Mouse (Mus musculus) neutrophil, adult 59 days (primary cell): ENCODE results near the gene Cfd. TPM values are rescaled to one million over a fixed set of nuclear protein-coding genes. Genes with fewer than 3 reads are reported as not detected.

ENCODE experiments used
- total RNA-seq, 2 experiments: library from RNA; stranded (reverse); gene quantifications; 1 replicate in 1 of 2; 2 replicates in 1 of 2; pipeline ENCODE4 v1.2.4; 2023

Cfd gene
- not detected for total RNA-seq

DNA sequence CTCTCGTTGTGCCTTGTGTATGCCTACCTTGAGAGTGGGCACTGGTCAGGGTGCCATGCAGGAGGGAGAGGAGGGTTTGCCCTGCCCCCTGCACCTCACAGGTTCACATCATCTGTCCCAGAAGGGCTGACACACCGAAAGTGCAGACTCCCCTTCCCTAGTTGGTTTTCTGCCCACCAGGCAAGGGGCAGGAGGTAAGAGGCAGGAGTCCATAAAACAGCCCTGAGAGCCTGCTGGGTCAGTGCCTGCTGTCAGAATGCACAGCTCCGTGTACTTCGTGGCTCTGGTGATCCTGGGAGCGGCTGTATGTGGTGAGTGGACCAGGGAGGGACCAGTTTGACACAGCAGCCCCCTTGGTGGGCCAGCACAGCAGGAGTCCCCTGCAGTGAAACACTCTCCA lies at the start of gene Cfd:
Gene Cfd (plus strand): TSS at position 184 of the 400 bp plus-strand sequence.

DNA sequence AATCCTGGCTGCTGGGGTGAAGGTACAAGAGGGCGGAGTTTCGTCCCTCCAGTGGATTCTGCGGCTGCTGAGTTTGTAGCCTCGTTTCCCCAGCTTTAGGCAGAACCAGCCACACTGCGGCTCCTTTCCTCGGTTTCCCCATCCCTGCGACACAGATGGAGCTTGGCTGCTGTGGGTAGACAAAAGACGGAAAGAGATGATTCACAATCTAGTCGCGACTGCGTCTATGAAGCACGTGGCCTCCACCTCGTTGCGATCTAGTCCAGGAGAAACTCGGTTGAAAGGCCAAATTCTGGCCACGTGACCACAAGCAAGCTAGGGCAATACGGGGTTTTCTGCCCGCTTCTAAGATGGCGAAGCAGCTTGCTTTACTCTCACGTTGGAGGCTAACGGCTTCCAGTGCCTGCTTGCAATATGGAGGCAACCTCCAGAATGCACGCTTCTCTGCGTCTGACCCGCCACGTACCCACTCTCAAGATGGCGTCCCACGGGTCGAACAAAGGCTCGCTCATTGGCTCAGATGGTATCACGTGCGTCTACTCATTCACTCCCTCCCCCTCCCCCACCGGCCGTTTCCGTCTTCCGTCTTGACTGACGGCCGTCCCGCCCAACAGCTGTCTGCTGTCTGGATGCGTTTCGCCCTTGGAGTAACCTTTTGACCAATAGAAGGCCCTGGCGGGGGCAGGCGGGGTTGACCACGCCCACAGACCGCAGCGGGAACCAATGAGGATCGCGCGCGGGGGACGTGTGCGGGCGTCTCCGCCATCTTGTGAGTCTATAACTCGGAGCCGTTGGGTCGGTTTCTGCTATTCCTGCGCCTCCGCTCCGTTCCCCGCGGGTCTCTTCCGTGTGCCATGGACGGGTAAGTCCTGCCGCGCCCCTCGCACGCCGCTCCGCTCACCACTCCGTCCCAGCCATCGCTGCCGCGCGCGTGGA lies 36.5 kb upstream of the Cfd start, which contains the start of gene Ptbp1:
Gene Ptbp1 (plus strand): TSS at position 568 of the 936 bp plus-strand sequence.

DNA sequence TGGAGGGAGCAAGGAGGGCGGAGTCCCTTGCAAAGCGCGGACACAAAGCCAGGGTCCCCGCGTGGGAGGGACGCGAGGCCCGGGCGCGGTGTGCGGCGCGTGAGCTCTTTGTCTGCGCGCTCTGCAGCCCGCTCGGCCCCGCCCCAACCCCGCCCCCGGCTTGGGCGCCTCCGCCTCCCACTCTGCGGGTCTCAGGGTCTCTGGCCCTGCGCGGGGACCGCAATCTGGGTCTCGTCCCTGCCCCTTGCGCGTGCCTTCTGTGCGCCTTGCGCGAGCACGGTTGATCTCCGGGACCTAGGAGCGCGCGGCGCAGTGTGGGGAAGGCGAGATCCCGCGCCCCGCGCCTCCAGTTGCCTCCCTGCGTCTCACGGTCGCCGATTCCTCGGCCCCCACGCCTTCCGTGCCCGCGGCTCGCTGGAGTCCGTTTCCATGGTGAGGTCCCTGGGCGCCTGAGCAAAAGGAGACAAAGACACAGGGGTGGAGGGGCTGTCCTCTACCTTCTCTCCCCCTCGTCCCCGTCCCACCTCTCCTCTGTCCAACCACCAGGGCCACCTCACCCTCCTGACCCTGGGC lies 16.3 kb upstream of the Cfd start, which contains the start of the genes Prtn3 and Plppr3:
Gene Prtn3 (plus strand): TSS at position 187 of the 573 bp plus-strand sequence.
Gene Plppr3 (minus strand): TSS at position 345 of the 573 bp plus-strand sequence.

DNA sequence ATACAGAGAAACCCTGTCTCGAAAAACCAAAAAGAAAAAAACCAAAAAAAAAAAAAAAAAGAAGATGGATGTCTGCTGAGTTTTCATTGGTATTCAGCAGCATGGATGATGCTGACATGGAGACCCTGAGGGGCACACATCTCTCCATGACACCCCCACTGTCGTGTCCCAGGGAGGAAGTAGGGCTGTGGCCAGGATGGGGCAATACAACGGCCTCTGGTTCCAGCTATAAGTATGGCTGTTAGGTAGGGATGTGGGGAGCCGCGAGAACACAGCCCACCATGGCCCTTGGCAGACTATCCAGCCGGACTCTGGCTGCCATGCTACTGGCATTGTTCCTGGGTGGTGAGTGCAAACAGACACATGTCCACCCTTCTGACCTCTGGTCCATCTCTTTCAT lies 4.6 kb upstream of the Cfd start, which contains the start of gene Elane:
Gene Elane (plus strand): TSS at position 194 of the 400 bp plus-strand sequence.

DNA sequence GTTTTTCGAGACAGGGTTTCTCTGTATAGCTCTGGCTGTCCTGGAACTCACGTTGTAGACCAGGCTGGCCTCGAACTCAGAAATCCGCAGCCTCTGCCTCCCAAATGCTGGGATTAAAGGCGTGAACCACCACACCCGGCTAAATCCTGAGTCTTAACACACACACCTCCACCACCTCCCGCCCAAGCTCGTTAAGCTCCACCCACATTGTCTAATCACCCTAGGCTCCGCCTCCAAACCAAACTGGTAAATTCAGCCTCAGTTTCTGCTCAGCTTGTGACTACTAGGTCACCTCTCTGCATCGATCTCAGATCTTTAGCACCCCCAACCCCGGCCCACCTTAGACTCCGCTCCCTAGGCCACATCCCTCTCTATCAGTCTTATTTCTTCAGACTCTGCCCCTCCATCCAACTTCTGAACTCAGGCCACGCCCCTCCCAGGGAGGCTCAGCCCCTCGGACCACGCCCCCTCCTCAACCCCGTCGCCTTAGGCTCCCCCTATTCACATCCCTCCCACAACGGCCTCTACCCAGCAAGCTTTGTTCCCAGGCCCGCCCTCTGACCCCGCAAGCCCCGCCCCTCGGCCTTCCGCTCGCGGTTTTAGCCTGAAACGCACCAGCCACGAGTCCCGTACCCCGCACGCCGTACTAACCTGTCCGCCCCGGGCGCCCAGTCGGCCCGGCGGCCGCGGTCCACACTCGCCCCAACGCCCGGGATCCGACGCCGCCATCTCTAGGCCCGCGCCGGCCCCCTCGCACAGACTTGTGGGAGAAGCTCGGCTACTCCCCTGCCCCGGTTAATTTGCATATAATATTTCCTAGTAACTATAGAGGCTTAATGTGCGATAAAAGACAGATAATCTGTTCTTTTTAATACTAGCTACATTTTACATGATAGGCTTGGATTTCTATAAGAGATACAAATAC lies 17.8 kb downstream of the Cfd start, which contains the start of gene Med16:
Gene Med16 (minus strand): TSS at position 757 of the 925 bp plus-strand sequence.

DNA sequence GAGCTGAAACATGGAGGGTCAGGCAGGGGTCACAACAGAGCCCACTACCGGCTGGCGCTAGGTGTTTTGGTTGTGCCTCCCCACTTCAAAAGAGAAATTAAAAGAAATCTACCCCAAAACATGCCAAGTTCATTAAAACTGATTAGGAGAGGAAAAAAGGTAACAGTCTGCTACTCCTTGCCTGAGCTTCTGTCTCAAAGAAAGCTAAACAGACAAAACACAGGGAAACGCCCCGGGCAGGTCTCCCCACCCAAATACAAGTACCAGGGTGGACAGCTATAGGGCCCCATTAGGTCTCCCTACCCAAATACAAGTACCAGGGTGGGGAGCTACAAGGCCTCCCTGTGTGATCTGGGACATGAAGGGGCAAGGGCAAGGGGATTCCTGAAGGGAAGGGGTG lies 19.9 kb downstream of the Cfd start, which contains the start of gene Gm26602:
Gene Gm26602 (plus strand): TSS at position 301 of the 400 bp plus-strand sequence.

DNA sequence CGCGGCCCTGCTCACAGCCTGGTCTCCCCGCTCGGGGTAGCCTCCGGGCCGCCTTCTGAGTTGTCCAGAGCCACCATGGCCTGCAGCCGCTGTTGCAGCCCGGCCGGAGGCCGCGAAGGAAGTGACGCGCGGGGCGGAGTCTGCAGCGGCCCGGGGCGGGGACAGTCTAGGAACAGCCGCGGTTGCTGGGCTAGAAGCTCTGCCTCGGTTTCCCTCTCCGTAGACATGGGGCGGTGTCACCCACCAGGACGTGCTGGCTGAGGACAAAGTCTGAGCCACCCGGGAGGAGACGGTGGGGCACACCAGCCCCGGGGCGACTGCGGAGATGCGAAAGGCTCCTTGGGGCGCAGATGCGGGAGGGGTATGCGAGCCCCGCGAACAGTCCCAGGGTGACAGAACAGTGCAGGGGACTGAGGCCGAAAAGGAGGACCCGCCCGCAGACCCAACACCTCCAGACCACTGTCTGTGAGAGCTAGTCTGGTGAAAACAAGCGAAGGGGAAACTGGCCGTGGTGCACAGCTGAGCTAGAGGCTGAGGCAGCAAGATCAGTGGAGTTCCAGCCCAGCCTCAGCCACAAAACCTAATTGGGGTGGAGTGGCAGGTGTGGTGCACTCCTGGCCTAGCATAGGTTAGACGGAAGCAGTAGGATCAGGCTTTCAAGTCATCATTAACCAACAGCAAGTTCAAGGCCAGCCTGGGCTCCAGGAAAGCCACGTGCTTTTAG lies 26.3 kb downstream of the Cfd start, which contains the start of gene Kiss1r:
Gene Kiss1r (plus strand): TSS at position 164 of the 724 bp plus-strand sequence.

DNA sequence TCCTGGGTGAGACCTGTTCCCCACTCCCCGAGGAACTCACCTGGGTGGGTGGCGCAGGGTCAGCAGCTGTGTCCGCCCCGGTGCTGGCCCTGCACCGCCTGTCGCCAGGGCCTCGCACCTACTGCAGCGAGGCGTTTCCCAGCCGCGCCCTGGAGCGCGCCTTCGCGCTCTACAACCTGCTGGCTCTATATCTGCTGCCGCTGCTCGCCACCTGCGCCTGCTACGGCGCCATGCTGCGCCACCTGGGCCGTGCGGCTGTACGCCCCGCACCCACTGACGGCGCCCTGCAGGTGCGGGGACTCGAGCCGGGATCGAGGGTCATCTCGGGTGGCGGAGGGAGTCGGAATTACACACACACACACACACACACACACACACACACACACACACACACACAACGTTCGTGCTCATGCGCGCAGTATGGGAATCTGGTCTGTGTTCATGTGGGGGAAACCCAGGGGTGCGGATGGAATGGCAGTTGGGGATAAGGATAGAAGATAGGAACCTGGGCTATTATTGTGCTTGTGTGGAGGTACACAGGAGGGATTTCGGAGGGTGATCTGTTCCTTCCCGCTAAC lies 30.4 kb downstream of the Cfd start, which contains the start of gene R3hdm4:
Gene R3hdm4 (minus strand): TSS at position 251 of the 578 bp plus-strand sequence.

DNA sequence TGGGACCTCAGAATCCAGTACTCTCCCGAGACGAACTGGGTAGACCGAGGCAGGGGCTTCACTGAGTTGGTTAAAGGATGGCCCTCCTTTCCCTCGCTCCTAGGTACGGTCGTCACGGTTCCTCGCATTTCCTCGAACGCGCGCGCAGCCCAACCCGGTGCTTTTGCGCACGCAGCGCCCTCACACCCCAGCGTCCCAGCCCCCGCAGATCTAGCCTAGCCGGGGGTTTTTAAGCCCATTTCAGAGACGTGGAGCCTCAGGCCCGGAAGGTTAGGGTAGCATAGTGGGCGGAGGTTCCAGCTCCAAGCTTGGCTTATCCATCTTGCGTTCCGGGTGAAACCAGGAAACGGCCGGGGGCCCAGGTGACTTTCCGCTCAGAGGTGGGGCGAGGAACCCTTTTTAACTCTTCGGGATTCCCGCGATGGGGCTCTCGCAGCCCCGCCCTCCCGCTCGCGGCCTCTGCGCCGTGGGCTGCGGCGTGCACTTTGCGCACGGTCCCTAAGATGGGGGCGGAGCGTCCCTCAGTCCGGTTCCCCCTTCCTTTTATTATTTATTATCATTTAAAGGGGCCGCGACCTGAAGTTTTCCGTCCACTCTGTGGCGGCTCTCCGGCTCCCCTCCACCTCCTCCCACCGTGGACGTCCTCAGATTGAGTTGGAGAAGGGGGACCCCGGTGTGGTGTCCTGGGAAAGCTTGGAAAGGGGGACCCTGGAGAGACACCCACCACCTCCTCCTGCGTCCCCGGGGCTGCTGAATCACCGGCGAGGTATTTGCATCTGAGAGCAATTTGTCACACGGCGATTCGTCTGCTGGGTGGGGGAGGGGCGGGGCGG lies 36.1 kb downstream of the Cfd start, which contains the start of gene Arid3a:
Gene Arid3a (plus strand): TSS at position 553 of the 833 bp plus-strand sequence.

Other genes starting within 250 kb of the Cfd start
- not detected for gene Odf3l2, start 245.1 kb upstream of the Cfd start, total RNA-seq
- gene Madcam1, start 226.3 kb upstream of the Cfd start, total RNA-seq: not detected
- gene Tpgs1, start 221.5 kb upstream of the Cfd start, total RNA-seq: 10 to 100 TPM; 20.1 to 26.2 TPM
- gene Cdc34, start 208.7 kb upstream of the Cfd start, total RNA-seq: 10 to 100 TPM; 66.7 to 77.6 TPM
- gene Gzmm, start 201.8 kb upstream of the Cfd start, total RNA-seq: 1 to 10 TPM; 1.1 to 1.2 TPM
- 100 to 1,000 TPM; 117 to 123 TPM for gene Bsg, start 186.4 kb upstream of the Cfd start, total RNA-seq
- gene Hcn2, start 174.2 kb upstream of the Cfd start, total RNA-seq: under 1 TPM; 0.11 to 0.18 TPM
- 10 to 100 TPM; 13.7 to 15.0 TPM for gene Polrmt, start 144.3 kb upstream of the Cfd start, total RNA-seq
- not detected for gene Fgf22, start 135.8 kb upstream of the Cfd start, total RNA-seq
- 10 to 100 TPM; 25.1 to 26.7 TPM for gene Rnf126, start 123.9 kb upstream of the Cfd start, total RNA-seq
- 1 to 10 TPM; 4.5 to 5.9 TPM for gene Fstl3, start 113.6 kb upstream of the Cfd start, total RNA-seq
- 10 to 100 TPM; 13.6 to 18.0 TPM for gene Prss57, start 99.9 kb upstream of the Cfd start, total RNA-seq
- 100 to 1,000 TPM; 124 to 129 TPM for gene Palm, start 97.3 kb upstream of the Cfd start, total RNA-seq
- gene Misp, start 69.9 kb upstream of the Cfd start, total RNA-seq: under 1 TPM; 0.46 to 0.51 TPM
- gene Ptbp1, start 36.4 kb upstream of the Cfd start, total RNA-seq: 100 to 1,000 TPM; 267 to 286 TPM
- 100 to 1,000 TPM; 466 to 531 TPM for gene Prtn3, start 16.4 kb upstream of the Cfd start, total RNA-seq
- gene Plppr3, start 16.2 kb upstream of the Cfd start, total RNA-seq: 10 to 100 TPM; 20.7 to 23.9 TPM
- gene Elane, start 4.6 kb upstream of the Cfd start, total RNA-seq: 100 to 1,000 TPM; 527 to 568 TPM
- 10 to 100 TPM; 32.8 to 40.7 TPM for gene Med16, start 18.1 kb downstream of the Cfd start, total RNA-seq
- not detected for gene Gm26602, start 20.0 kb downstream of the Cfd start, total RNA-seq
- gene Kiss1r, start 26.1 kb downstream of the Cfd start, total RNA-seq: 1 to 10 TPM; 5.0 to 5.4 TPM
- 100 to 1,000 TPM; 488 to 566 TPM for gene R3hdm4, start 30.4 kb downstream of the Cfd start, total RNA-seq
- gene Arid3a, start 36.2 kb downstream of the Cfd start, total RNA-seq: 100 to 1,000 TPM; 187 to 197 TPM
- gene Wdr18, start 69.3 kb downstream of the Cfd start, total RNA-seq: 10 to 100 TPM in 1 of 2 experiments, 1 to 10 TPM in 1; 9.9 to 13.2 TPM
- under 1 TPM in 1 of 2 experiments, not detected in 1; 0.26 TPM for gene Grin3b, start 79.9 kb downstream of the Cfd start, total RNA-seq
- 10 to 100 TPM; 68.0 to 69.4 TPM for gene Tmem259, start 93.5 kb downstream of the Cfd start, total RNA-seq
- 100 to 1,000 TPM; 543 to 593 TPM for gene Cnn2, start 97.7 kb downstream of the Cfd start, total RNA-seq
- gene Abca7, start 105.6 kb downstream of the Cfd start, total RNA-seq: 100 to 1,000 TPM; 110 to 111 TPM
- 100 to 1,000 TPM; 428 to 464 TPM for gene Arhgap45, start 125.8 kb downstream of the Cfd start, total RNA-seq
- 10 to 100 TPM; 34.8 to 48.1 TPM for gene Polr2e, start 148.9 kb downstream of the Cfd start, total RNA-seq
- 100 to 1,000 TPM; 269 to 306 TPM for gene Gpx4, start 156.3 kb downstream of the Cfd start, total RNA-seq
- gene Sbno2, start 214.7 kb downstream of the Cfd start, total RNA-seq: 100 to 1,000 TPM; 141 to 163 TPM
- gene Stk11, start 224.9 kb downstream of the Cfd start, total RNA-seq: 100 to 1,000 TPM; 183 to 187 TPM
- gene Atp5d, start 247.8 kb downstream of the Cfd start, total RNA-seq: 100 to 1,000 TPM; 108 to 123 TPM
- 1 to 10 TPM; 1.2 to 1.4 TPM for gene Cbarp, start 250.0 kb downstream of the Cfd start, total RNA-seq